Mouse (Mus musculus): ENCODE data around the gene Gpatch2. TPM values are rescaled to one million over a fixed set of nuclear protein-coding genes. Genes with fewer than 3 reads are reported as not detected.

Gpatch2 gene
- polyA plus RNA-seq, 1 experiment from 2014 or later, result 18.3 TPM

- no peaks in the 10 kb centered on the region for H3K9me3 ChIP-seq (ENCODE audit: control insufficient read depth, low read length)
- WGBS, result 91% methylated on average over 8 of the region's 8 CpGs
- no peaks in the 10 kb centered on the region for H3K27me3 ChIP-seq (ENCODE audit: control insufficient read depth, insufficient read depth, low read length)
- no peak overlapping the region for H3K4me2 ChIP-seq (ENCODE audit: low read depth, low read length)
- H3K9ac ChIP-seq (replicated peaks; ENCODE audit: low read depth, low read length), result no peak overlapping the region
- no peaks in the 10 kb centered on the region for H3K36me3 ChIP-seq (ENCODE audit: control insufficient read depth, insufficient read depth, low read length)
- no peak overlapping the region for H3K4me3 ChIP-seq (ENCODE audit: low read depth, low read length)
- H3K4me1 ChIP-seq (ENCODE audit: control insufficient read depth, insufficient read depth, low read length), result no peaks in the 10 kb centered on the region
- H3K27ac ChIP-seq (ENCODE audit: low read depth, low read length), result no peak overlapping the region
- no peak for ATAC-seq (ENCODE audit: low read depth)
Measured at GRCm38 (mm10) chr1:187322505-187323208, 107.3 kb downstream of the Gpatch2 start.

GRCm38 (mm10) chr1:187323209-187323589 lies 107.9 kb downstream of the Gpatch2 start:
- Histone ChIP-seq H3K27me3 (ENCODE audit: control insufficient read depth, insufficient read depth, low read length) (no peaks in the 10 kb centered on the region), H3K4me2 (ENCODE audit: low read depth, low read length) (no peak overlapping the region), H3K9ac (replicated peaks; ENCODE audit: low read depth, low read length) (no peak overlapping the region), H3K27ac (ENCODE audit: low read depth, low read length) (no peak overlapping the region), H3K36me3 (ENCODE audit: control insufficient read depth, insufficient read depth, low read length) (no peaks in the 10 kb centered on the region), H3K4me3 (ENCODE audit: low read depth, low read length) (no peak overlapping the region), H3K9me3 (ENCODE audit: control insufficient read depth, low read length) (no peaks in the 10 kb centered on the region), H3K4me1 (ENCODE audit: control insufficient read depth, insufficient read depth, low read length) (no peaks in the 10 kb centered on the region)
- 100% methylated on average over 1 of the region's 1 CpGs for WGBS
- no peak for ATAC-seq (ENCODE audit: low read depth)

GRCm38 (mm10) chr1:187342551-187342950 lies 127.2 kb downstream of the Gpatch2 start:
- H3K9ac ChIP-seq (replicated peaks; ENCODE audit: low read depth, low read length), result no peak overlapping the region
- H3K9me3 ChIP-seq (ENCODE audit: control insufficient read depth, low read length), result no peaks in the 10 kb centered on the region
- no peaks in the 10 kb centered on the region for H3K36me3 ChIP-seq (ENCODE audit: control insufficient read depth, insufficient read depth, low read length)
- H3K27me3 ChIP-seq (ENCODE audit: control insufficient read depth, insufficient read depth, low read length), result no peaks in the 10 kb centered on the region
- H3K4me2 ChIP-seq (ENCODE audit: low read depth, low read length), result no peak overlapping the region
- H3K27ac ChIP-seq (ENCODE audit: low read depth, low read length), result no peak overlapping the region
- no peak for ATAC-seq (ENCODE audit: low read depth)
- no peaks in the 10 kb centered on the region for H3K4me1 ChIP-seq (ENCODE audit: control insufficient read depth, insufficient read depth, low read length)
- no peak overlapping the region for H3K4me3 ChIP-seq (ENCODE audit: low read depth, low read length)
- 55% methylated on average over 2 of the region's 2 CpGs for WGBS

GRCm38 (mm10) chr1:187345156-187345555 lies 129.8 kb downstream of the Gpatch2 start:
- Histone ChIP-seq H3K4me3 (ENCODE audit: low read depth, low read length) (no peak overlapping the region), H3K9me3 (ENCODE audit: control insufficient read depth, low read length) (no peaks in the 10 kb centered on the region), H3K9ac (replicated peaks; ENCODE audit: low read depth, low read length) (no peak overlapping the region), H3K27me3 (ENCODE audit: control insufficient read depth, insufficient read depth, low read length) (no peaks in the 10 kb centered on the region), H3K27ac (ENCODE audit: low read depth, low read length) (no peak overlapping the region), H3K4me1 (ENCODE audit: control insufficient read depth, insufficient read depth, low read length) (no peaks in the 10 kb centered on the region), H3K4me2 (ENCODE audit: low read depth, low read length) (no peak overlapping the region), H3K36me3 (ENCODE audit: control insufficient read depth, insufficient read depth, low read length) (no peaks in the 10 kb centered on the region)
- WGBS, result 74% methylated on average over 5 of the region's 5 CpGs
- ATAC-seq (ENCODE audit: low read depth), result no peak

GRCm38 (mm10) chr1:187346923-187347322 lies 131.6 kb downstream of the Gpatch2 start:
- Histone ChIP-seq H3K4me3 (ENCODE audit: low read depth, low read length) (no peak overlapping the region), H3K36me3 (ENCODE audit: control insufficient read depth, insufficient read depth, low read length) (no peaks in the 10 kb centered on the region), H3K27me3 (ENCODE audit: control insufficient read depth, insufficient read depth, low read length) (no peaks in the 10 kb centered on the region), H3K9ac (replicated peaks; ENCODE audit: low read depth, low read length) (no peak overlapping the region), H3K4me1 (ENCODE audit: control insufficient read depth, insufficient read depth, low read length) (no peaks in the 10 kb centered on the region), H3K9me3 (ENCODE audit: control insufficient read depth, low read length) (no peaks in the 10 kb centered on the region), H3K4me2 (ENCODE audit: low read depth, low read length) (no peak overlapping the region), H3K27ac (ENCODE audit: low read depth, low read length) (no peak overlapping the region)
- no peak for ATAC-seq (ENCODE audit: low read depth)
- WGBS, result 91% methylated on average over 11 of the region's 11 CpGs

- WGBS, result 93% methylated on average over 6 of the region's 6 CpGs
- Histone ChIP-seq H3K9me3 (ENCODE audit: control insufficient read depth, low read length) (no peaks in the 10 kb centered on the region), H3K36me3 (ENCODE audit: control insufficient read depth, insufficient read depth, low read length) (no peaks in the 10 kb centered on the region), H3K9ac (replicated peaks; ENCODE audit: low read depth, low read length) (no peak overlapping the region), H3K4me2 (ENCODE audit: low read depth, low read length) (no peak overlapping the region), H3K27me3 (ENCODE audit: control insufficient read depth, insufficient read depth, low read length) (no peaks in the 10 kb centered on the region), H3K4me1 (ENCODE audit: control insufficient read depth, insufficient read depth, low read length) (no peaks in the 10 kb centered on the region), H3K4me3 (ENCODE audit: low read depth, low read length) (no peak overlapping the region), H3K27ac (ENCODE audit: low read depth, low read length) (no peak overlapping the region)
- no peak for ATAC-seq (ENCODE audit: low read depth)
Measured at GRCm38 (mm10) chr1:187347606-187348005, 132.3 kb downstream of the Gpatch2 start.

GRCm38 (mm10) chr1:187348053-187348820 lies 132.9 kb downstream of the Gpatch2 start:
- Histone ChIP-seq H3K4me2 (ENCODE audit: low read depth, low read length) (no peak overlapping the region), H3K4me1 (ENCODE audit: control insufficient read depth, insufficient read depth, low read length) (no peaks in the 10 kb centered on the region), H3K36me3 (ENCODE audit: control insufficient read depth, insufficient read depth, low read length) (no peaks in the 10 kb centered on the region), H3K4me3 (ENCODE audit: low read depth, low read length) (no peak overlapping the region), H3K27me3 (ENCODE audit: control insufficient read depth, insufficient read depth, low read length) (no peaks in the 10 kb centered on the region), H3K27ac (ENCODE audit: low read depth, low read length) (no peak overlapping the region), H3K9ac (replicated peaks; ENCODE audit: low read depth, low read length) (no peak overlapping the region), H3K9me3 (ENCODE audit: control insufficient read depth, low read length) (no peaks in the 10 kb centered on the region)
- 96% methylated on average over 26 of the region's 26 CpGs for WGBS
- ATAC-seq (ENCODE audit: low read depth), result no peak

- H3K4me3 ChIP-seq (ENCODE audit: low read depth, low read length), result no peak overlapping the region
- no peaks in the 10 kb centered on the region for H3K27me3 ChIP-seq (ENCODE audit: control insufficient read depth, insufficient read depth, low read length)
- no peaks in the 10 kb centered on the region for H3K4me1 ChIP-seq (ENCODE audit: control insufficient read depth, insufficient read depth, low read length)
- no peak for ATAC-seq (ENCODE audit: low read depth)
- WGBS, result 84% methylated on average over 14 of the region's 14 CpGs
- no peak overlapping the region for H3K9ac ChIP-seq (replicated peaks; ENCODE audit: low read depth, low read length)
- H3K27ac ChIP-seq (ENCODE audit: low read depth, low read length), result no peak overlapping the region
- no peaks in the 10 kb centered on the region for H3K36me3 ChIP-seq (ENCODE audit: control insufficient read depth, insufficient read depth, low read length)
- H3K4me2 ChIP-seq (ENCODE audit: low read depth, low read length), result no peak overlapping the region
- H3K9me3 ChIP-seq (ENCODE audit: control insufficient read depth, low read length), result no peaks in the 10 kb centered on the region
Measured at GRCm38 (mm10) chr1:187348859-187349258, 133.6 kb downstream of the Gpatch2 start.

GRCm38 (mm10) chr1:187356169-187356568 lies 140.9 kb downstream of the Gpatch2 start:
- H3K27me3 ChIP-seq (ENCODE audit: control insufficient read depth, insufficient read depth, low read length), result no peaks in the 10 kb centered on the region
- H3K4me2 ChIP-seq (ENCODE audit: low read depth, low read length), result no peak overlapping the region
- no peak overlapping the region for H3K4me3 ChIP-seq (ENCODE audit: low read depth, low read length)
- no peaks in the 10 kb centered on the region for H3K36me3 ChIP-seq (ENCODE audit: control insufficient read depth, insufficient read depth, low read length)
- 31% methylated on average over 15 of the region's 15 CpGs for WGBS
- no peak overlapping the region for H3K9ac ChIP-seq (replicated peaks; ENCODE audit: low read depth, low read length)
- H3K27ac ChIP-seq (ENCODE audit: low read depth, low read length), result no peak overlapping the region
- H3K4me1 ChIP-seq (ENCODE audit: control insufficient read depth, insufficient read depth, low read length), result 0 out of 2 replicates have a peak, but pooled peaks cover 5% of the 10 kb centered on the region
- ATAC-seq (ENCODE audit: low read depth), result no peak
- H3K9me3 ChIP-seq (ENCODE audit: control insufficient read depth, low read length), result no peaks in the 10 kb centered on the region
